Mouse (Mus musculus) heart, embryonic 11.5 days (tissue): ENCODE results near the gene Resf1. TPM values are rescaled to one million over a fixed set of nuclear protein-coding genes. Genes with fewer than 3 reads are reported as not detected.
"Not testable (repeated sequence)": the region's sequence is repeated elsewhere in the genome, so short reads cannot be mapped to it uniquely, and the experiment has no call there.

ENCODE experiments used
- ATAC-seq: fragments of 200-750 bp; cut with Nextera tagmentation; replicated peaks from 2 replicates; pipeline ENCODE4 v1.8.0; 2017; ENCODE audit warnings: moderate library complexity; ENCODE audit not compliant: insufficient number of reproducible peaks, low FRiP score, low TSS enrichment
- H3K27ac ChIP-seq: fragments of 300-500 bp; sonication (generic); 2 replicates; pipeline ENCODE4 v1.5.1; 2014; ENCODE audit warnings: mild to moderate bottlenecking, low read depth, low read length
- H3K27me3 ChIP-seq: fragments of 300-500 bp; sonication (generic); 2 replicates; pipeline ENCODE4 v1.6.1; 2014; ENCODE audit warnings: mild to moderate bottlenecking, low read length, mixed read lengths; ENCODE audit not compliant: control insufficient read depth, insufficient read depth
- H3K36me3 ChIP-seq: fragments of 300-500 bp; sonication (generic); 2 replicates; pipeline ENCODE4 v1.6.1; 2014; ENCODE audit warnings: mild to moderate bottlenecking, low read length, moderate library complexity, mixed read lengths; ENCODE audit not compliant: control insufficient read depth, insufficient read depth
- H3K4me1 ChIP-seq: fragments of 300-500 bp; sonication (generic); 2 replicates; pipeline ENCODE4 v1.6.1; 2014; ENCODE audit warnings: low read length; ENCODE audit not compliant: control insufficient read depth, insufficient read depth
- H3K4me2 ChIP-seq: fragments of 300-500 bp; sonication (generic); 2 replicates; pipeline ENCODE4 v1.6.1; 2014; ENCODE audit warnings: mild to moderate bottlenecking, moderate library complexity
- H3K4me3 ChIP-seq: fragments of 300-500 bp; sonication (generic); 2 replicates; pipeline ENCODE4 v1.5.1; 2014; ENCODE audit warnings: low read depth, low read length
- H3K9ac ChIP-seq: fragments of 300-500 bp; sonication (generic); 2 replicates; pipeline ENCODE4 v1.6.1; 2014; ENCODE audit warnings: mild to moderate bottlenecking, low read depth, low read length, moderate library complexity
- H3K9me3 ChIP-seq: fragments of 300-500 bp; sonication (generic); replicated peaks from 2 replicates; pipeline ENCODE4 v1.6.1; 2016; ENCODE audit warnings: low read length; ENCODE audit not compliant: control insufficient read depth
- WGBS: fragments of 180-500 bp; shearing (Covaris S2); extraction: QIAGEN DNeasy Blood & Tissue Kit; methylation state at CpG from one replicate; pipeline ENCODE4 v1.1.7; 2014; ENCODE audit not compliant: insufficient replicate concordance; 5-methylcytosine and 5-hydroxymethylcytosine counted together
- polyA plus RNA-seq: library from polyadenylated mRNA; unstranded; fragments of >200 nt; fragmentation: Nextera tagmentation; extraction: Ambion mirVana; gene quantifications from 2 replicates; pipeline ENCODE4 v1.2.1, GENCODE M21; 2014

Resf1 gene
- 29.7 and 37.7 TPM in 2 replicates for polyA plus RNA-seq

- H3K27ac ChIP-seq, result peak within 1 kb of the TSS; percentile 99
- peaks cover 8% of the 10 kb centered on the region; the same call in 1 of the 2 replicates for H3K4me1 ChIP-seq
- H3K9ac ChIP-seq, result peak within 1 kb of the TSS; percentile 98
- peak; percentile 95 for ATAC-seq
- H3K36me3 ChIP-seq, result peaks cover 2% of the 10 kb centered on the region; the same call in 1 of the 2 replicates
- H3K4me2 ChIP-seq, result peak within 1 kb of the TSS; percentile 75
- 5% methylated on average over 61 of the region's 61 CpGs for WGBS
- H3K4me3 ChIP-seq, result peak within 1 kb of the TSS; percentile 85
- H3K27me3 ChIP-seq, result no peaks in the 10 kb centered on the region
- H3K9me3 ChIP-seq, result peaks cover 10% of the 10 kb centered on the region
Measured at GRCm38 (mm10) chr6:149308956-149309932, at the start of gene Resf1. Resf1 (plus strand) TSS chr6:149309414.

DNA sequence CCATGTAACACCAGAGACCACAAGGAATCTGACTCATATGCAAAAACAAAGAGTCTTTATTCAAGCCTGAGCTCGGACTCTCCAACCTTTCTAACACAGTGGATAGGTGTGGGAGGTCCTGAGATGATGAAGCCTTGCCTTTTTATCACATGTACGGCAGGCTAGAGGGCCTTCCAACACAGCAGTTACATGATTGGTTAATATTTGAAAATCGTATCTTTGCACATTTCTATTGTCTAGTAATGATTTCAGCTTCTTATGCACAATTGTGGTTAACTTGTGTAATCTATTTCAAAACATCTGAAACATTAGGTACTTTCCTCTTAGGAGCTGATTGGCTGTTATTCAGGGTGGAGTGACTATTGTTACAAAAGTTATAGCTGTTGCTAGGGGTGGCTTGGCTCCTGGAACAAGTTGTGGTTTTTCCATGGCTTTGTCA is 48.4 kb upstream of the Resf1 start:
- WGBS, result 72% methylated on average over 3 of the region's 3 CpGs
- no peak overlapping the region for H3K4me3 ChIP-seq
- no peaks in the 10 kb centered on the region for H3K9me3 ChIP-seq
- H3K4me1 ChIP-seq, result no peaks in the 10 kb centered on the region
- no peak overlapping the region for H3K4me2 ChIP-seq
- no peak overlapping the region for H3K9ac ChIP-seq
- H3K27me3 ChIP-seq, result no peaks in the 10 kb centered on the region
- no peak for ATAC-seq
- H3K27ac ChIP-seq, result no peak overlapping the region
- H3K36me3 ChIP-seq, result no peaks in the 10 kb centered on the region

DNA sequence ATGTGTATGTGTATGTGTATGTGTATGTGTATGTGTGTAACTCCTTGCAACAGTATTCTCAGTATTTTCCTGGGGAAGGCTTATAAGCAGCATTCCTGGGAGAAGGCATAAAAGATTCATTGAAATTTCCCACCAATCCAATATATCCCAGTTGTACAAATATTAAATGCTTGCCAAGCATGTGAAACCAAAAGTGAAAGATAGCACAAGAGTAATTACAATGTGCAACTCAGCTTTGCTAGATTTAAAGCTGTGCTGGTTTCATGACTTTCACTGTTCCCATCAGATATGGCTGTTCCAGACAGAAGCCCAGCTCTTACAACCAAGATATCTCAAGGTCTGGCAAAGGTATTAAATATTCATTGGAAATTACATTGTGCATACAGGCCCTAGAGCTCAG is 41.3 kb upstream of the Resf1 start:
- H3K9ac ChIP-seq, result no peak overlapping the region
- no peaks in the 10 kb centered on the region for H3K36me3 ChIP-seq
- no peaks in the 10 kb centered on the region for H3K9me3 ChIP-seq
- no peaks in the 10 kb centered on the region for H3K4me1 ChIP-seq
- H3K4me3 ChIP-seq, result no peak overlapping the region
- H3K4me2 ChIP-seq, result no peak overlapping the region
- no peak for ATAC-seq
- H3K27me3 ChIP-seq, result no peaks in the 10 kb centered on the region
- no peak overlapping the region for H3K27ac ChIP-seq

DNA sequence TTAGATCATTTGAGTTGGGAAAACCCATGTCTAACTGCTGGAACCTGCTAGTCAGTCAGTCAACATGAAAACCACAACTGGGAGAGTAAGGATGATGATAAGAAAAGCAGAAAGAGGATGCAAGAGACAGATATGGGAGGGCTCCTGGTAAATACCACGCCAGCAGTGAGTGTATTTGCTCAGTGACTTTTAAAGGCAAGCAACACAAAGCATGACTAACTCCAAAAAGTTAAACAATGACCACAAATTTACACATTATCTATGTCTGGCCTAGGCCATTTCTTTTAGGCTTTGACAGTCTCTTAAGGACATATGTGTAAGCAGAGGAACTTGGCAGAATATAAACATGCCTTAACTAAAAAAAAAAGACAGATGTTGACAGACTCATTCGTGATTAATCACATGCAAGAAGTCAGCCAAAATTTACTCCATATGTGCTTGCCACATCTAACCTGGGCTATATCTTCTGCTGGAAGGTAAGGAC is 30.9 kb upstream of the Resf1 start:
- Histone ChIP-seq H3K9ac (no peak overlapping the region), H3K4me2 (no peak overlapping the region)
- ATAC-seq, result 0 out of 2 replicates have a peak, but pooled peaks have one; percentile 71

GRCm38 (mm10) chr6:149278866-149279265 is 30.3 kb upstream of the Resf1 start:
- no peak overlapping the region for H3K27ac ChIP-seq
- no peak overlapping the region for H3K4me2 ChIP-seq
- no peaks in the 10 kb centered on the region for H3K4me1 ChIP-seq
- WGBS, result 77% methylated on average over 1 of the region's 1 CpGs
- peaks cover 5% of the 10 kb centered on the region; the same call in 1 of the 2 replicates for H3K9me3 ChIP-seq
- H3K4me3 ChIP-seq, result no peak overlapping the region
- ATAC-seq, result no peak
- no peaks in the 10 kb centered on the region for H3K36me3 ChIP-seq
- no peaks in the 10 kb centered on the region for H3K27me3 ChIP-seq
- H3K9ac ChIP-seq, result no peak overlapping the region

More for the DNA sequence above, 30.9 kb upstream of the Resf1 start:
- H3K4me1 ChIP-seq, result no peaks in the 10 kb centered on the region
- no peak overlapping the region for H3K4me3 ChIP-seq
- H3K27me3 ChIP-seq, result no peaks in the 10 kb centered on the region
- 41% methylated on average over 2 of the region's 2 CpGs for WGBS
- H3K27ac ChIP-seq, result no peak overlapping the region
- H3K36me3 ChIP-seq, result no peaks in the 10 kb centered on the region
- peaks cover 5% of the 10 kb centered on the region; the same call in 1 of the 2 replicates for H3K9me3 ChIP-seq

GRCm38 (mm10) chr6:149280511-149280910 is 28.7 kb upstream of the Resf1 start:
- no peak overlapping the region for H3K9ac ChIP-seq
- no peaks in the 10 kb centered on the region for H3K27me3 ChIP-seq
- H3K27ac ChIP-seq, result no peak overlapping the region
- H3K4me1 ChIP-seq, result no peaks in the 10 kb centered on the region
- H3K4me3 ChIP-seq, result no peak overlapping the region
- no peak for ATAC-seq
- H3K9me3 ChIP-seq, result peaks cover 5% of the 10 kb centered on the region; the same call in 1 of the 2 replicates
- no peaks in the 10 kb centered on the region for H3K36me3 ChIP-seq
- H3K4me2 ChIP-seq, result no peak overlapping the region

GRCm38 (mm10) chr6:149288190-149288589 is 21.0 kb upstream of the Resf1 start:
- not testable (repeated sequence) for H3K4me2 ChIP-seq, H3K9me3 ChIP-seq, H3K9ac ChIP-seq, H3K36me3 ChIP-seq, H3K4me3 ChIP-seq, H3K27me3 ChIP-seq, H3K4me1 ChIP-seq, ATAC-seq, H3K27ac ChIP-seq
- WGBS, result 89% methylated on average over 9 of the region's 9 CpGs

GRCm38 (mm10) chr6:149303231-149303630 is 6.0 kb upstream of the Resf1 start:
- not testable (repeated sequence) for H3K4me3 ChIP-seq, H3K27ac ChIP-seq, H3K4me1 ChIP-seq, H3K9me3 ChIP-seq, ATAC-seq, H3K27me3 ChIP-seq, H3K9ac ChIP-seq, H3K4me2 ChIP-seq, H3K36me3 ChIP-seq
